29 mouse cellular contexts compared by ENCODE assay signal in genomic region chr11:52402566-52402965, GRCm38 (mm10). TPM values are rescaled to one million over a fixed set of nuclear protein-coding genes. Genes with fewer than 3 reads are reported as not detected.
DNase-seq lines count a peak whose midpoint lies in the region; ATAC-seq and TF ChIP-seq lines count a peak whose summit lies in the region.
"Had no signal": no experiment of that assay in that cellular context is flagged by ENCODE, and none has a peak within 500 bp of the region (broad histone marks: within the 10 kb centered on the region; RNA-seq: fewer than 3 reads in every experiment).

No protein-coding gene starts in this region.

- H3K79me2 ChIP-seq in liver, adult 2 months (ENCODE audit: control insufficient read depth, insufficient read depth, low read length), result peaks cover 31% of the 10 kb centered on the region

- TF ChIP-seq EP300 in lung, postnatal 0 days (IDR thresholded peaks at IDR 0.05), result no peak

- TF ChIP-seq POLR2A in liver, adult 2 months (IDR thresholded peaks at IDR 0.05; ENCODE audit: extremely low read depth, insufficient read depth, low read length), result no peak

- WGBS in liver, adult 2 months, result 15% methylated on average over 1 of the region's 1 CpGs
- WGBS in liver, embryonic 11.5 days, result 81% methylated on average over 1 of the region's 1 CpGs
- WGBS in lung, postnatal 0 days, result 60% methylated on average over 1 of the region's 1 CpGs

- DNase-seq in liver, adult 2 months (ENCODE audit: extremely low read depth, low read depth, low spot score), result peak; percentile 80
- no peak for DNase-seq in liver, embryonic 11.5 days (ENCODE audit: low spot score)
- DNase-seq in kidney, adult 9 months, result peak; percentile 88
- peak; percentile 58 for DNase-seq in kidney, postnatal 14 days
- DNase-seq in yolk sac, embryonic 10.5 days (ENCODE audit: low spot score), result peak; percentile 51
- DNase-seq in lung, postnatal 0 days (ENCODE audit: low spot score), result no peak
- DNase-seq: adrenal gland, adult 2 months; adrenal gland, postnatal 36 days; B cell, adult 2 months; cerebellum, adult 18-20 months; cerebellum, postnatal 10 days; forebrain, postnatal 0 days; gastrocnemius, postnatal 10 days; heart, postnatal 36 days; lung, adult 2 months; lung, postnatal 14 days; right cerebral cortex, postnatal 25 days had no signal

- no peak for ATAC-seq in liver, embryonic 11.5 days (replicated peaks; ENCODE audit: low FRiP score)
- no peak for ATAC-seq in lung, postnatal 0 days
- ATAC-seq in granulocyte monocyte progenitor cell, adult 5-6 weeks (replicated peaks; ENCODE audit: poor library complexity, severe bottlenecking), result no peak
- ATAC-seq: activated CD4-positive, CD25-positive, alpha-beta regulatory T cell, adult 4 months; forebrain, postnatal 0 days; hindbrain, postnatal 0 days; intestine, embryonic 15.5 days; midbrain, embryonic 16.5 days had no signal

- H3K9me3 ChIP-seq in liver, embryonic 11.5 days (ENCODE audit: control insufficient read depth, low read length), result no peaks in the 10 kb centered on the region
- H3K9me3 ChIP-seq in lung, postnatal 0 days (ENCODE audit: low read length), result no peaks in the 10 kb centered on the region
- H3K9me3 ChIP-seq: forebrain, embryonic 12.5 days; heart, embryonic 10.5 days; hindbrain, embryonic 12.5 days; intestine, embryonic 15.5 days; limb, embryonic 13.5 days; midbrain, embryonic 10.5 days; stomach, embryonic 15.5 days had no signal

- TF ChIP-seq CTCF in liver, adult 2 months (IDR thresholded peaks at IDR 0.05; ENCODE audit: low read depth, low read length), result no peak
- no peak for TF ChIP-seq CTCF in lung, postnatal 0 days (IDR thresholded peaks at IDR 0.05)

- H3K4me3 ChIP-seq in liver, adult 2 months (ENCODE audit: insufficient read depth, low read depth, low read length), result no peak overlapping the region
- no peak overlapping the region for H3K4me3 ChIP-seq in liver, embryonic 11.5 days (ENCODE audit: low read depth, low read length)
- no peak overlapping the region for H3K4me3 ChIP-seq in lung, postnatal 0 days (ENCODE audit: low read depth, low read length)
- H3K4me3 ChIP-seq: erythroblast, embryonic 14.5 days; forebrain, embryonic 12.5 days; heart, embryonic 10.5 days; hindbrain, embryonic 12.5 days; intestine, embryonic 15.5 days; limb, embryonic 13.5 days; midbrain, embryonic 10.5 days; stomach, embryonic 15.5 days had no signal

- no peaks in the 10 kb centered on the region for H3K27me3 ChIP-seq in liver, adult 2 months (ENCODE audit: control insufficient read depth, insufficient read depth, low read length)
- H3K27me3 ChIP-seq in liver, embryonic 11.5 days (replicated peaks; ENCODE audit: control insufficient read depth, insufficient read depth, low read length), result no peaks in the 10 kb centered on the region
- no peaks in the 10 kb centered on the region for H3K27me3 ChIP-seq in lung, postnatal 0 days (replicated peaks; ENCODE audit: insufficient read depth, low read length)
- H3K27me3 ChIP-seq: forebrain, embryonic 12.5 days; hindbrain, embryonic 12.5 days; intestine, embryonic 15.5 days; limb, embryonic 13.5 days; stomach, embryonic 15.5 days had no signal

- peaks cover 24% of the 10 kb centered on the region for H3K36me3 ChIP-seq in liver, adult 2 months (ENCODE audit: control insufficient read depth, insufficient read depth, low read length)
- peaks cover 7% of the 10 kb centered on the region for H3K36me3 ChIP-seq in liver, embryonic 11.5 days (ENCODE audit: control insufficient read depth, insufficient read depth, low read length)
- H3K36me3 ChIP-seq in lung, postnatal 0 days (ENCODE audit: insufficient read depth, low read length), result peaks cover 6% of the 10 kb centered on the region; the same call in 1 of the 2 replicates

- peak overlapping the region; percentile 37 for H3K27ac ChIP-seq in liver, adult 2 months (replicated peaks; ENCODE audit: insufficient read depth, low read depth, low read length)
- H3K27ac ChIP-seq in liver, embryonic 11.5 days (ENCODE audit: low read depth, low read length), result no peak overlapping the region
- H3K27ac ChIP-seq in lung, postnatal 0 days (ENCODE audit: low read length), result no peak overlapping the region
- H3K27ac ChIP-seq: forebrain, embryonic 12.5 days; heart, embryonic 10.5 days; hindbrain, embryonic 12.5 days; hindbrain, postnatal 0 days; intestine, embryonic 15.5 days; limb, embryonic 13.5 days; midbrain, embryonic 10.5 days; stomach, embryonic 15.5 days had no signal

- peaks cover 18% of the 10 kb centered on the region for H3K4me1 ChIP-seq in liver, adult 2 months (ENCODE audit: control insufficient read depth, insufficient read depth, low read length)
- H3K4me1 ChIP-seq in liver, embryonic 11.5 days (replicated peaks; ENCODE audit: control insufficient read depth, insufficient read depth, low read length), result peaks cover 10% of the 10 kb centered on the region
- H3K4me1 ChIP-seq in lung, postnatal 0 days (ENCODE audit: insufficient read depth, low read depth, low read length), result no peaks in the 10 kb centered on the region
- H3K4me1 ChIP-seq: stomach, embryonic 15.5 days had no signal

- H3K9ac ChIP-seq in liver, adult 2 months (ENCODE audit: low read depth, low read length), result no peak overlapping the region
- no peak overlapping the region for H3K9ac ChIP-seq in liver, embryonic 11.5 days (ENCODE audit: low read depth, low read length)
- H3K9ac ChIP-seq in lung, postnatal 0 days (replicated peaks; ENCODE audit: low read depth), result no peak overlapping the region
- H3K9ac ChIP-seq: forebrain, embryonic 12.5 days; forebrain, postnatal 0 days; hindbrain, embryonic 12.5 days; intestine, embryonic 15.5 days; limb, embryonic 13.5 days; stomach, embryonic 15.5 days had no signal

- H3K4me2 ChIP-seq in liver, embryonic 11.5 days, result no peak overlapping the region
- H3K4me2 ChIP-seq in lung, postnatal 0 days (replicated peaks; ENCODE audit: low read depth, low read length), result no peak overlapping the region
- H3K4me2 ChIP-seq: forebrain, embryonic 12.5 days; hindbrain, embryonic 12.5 days; intestine, embryonic 15.5 days; limb, embryonic 13.5 days; stomach, embryonic 15.5 days had no signal

RNA-seq across cellular contexts. Expression of gene 9530068E07Rik, which starts 6.3 kb away (rescaled TPM):
- total RNA-seq in liver, adult 2 months (2014; rRNA removed), result 110 and 121 TPM in 2 replicates
- 111 and 123 TPM in 2 replicates for polyA plus RNA-seq in liver, adult 2 months (2012; rRNA removed)
- 124 and 141 TPM in 2 replicates for polyA plus RNA-seq in liver, embryonic 11.5 days (2014; fragmentation: Nextera tagmentation; extraction: Ambion mirVana)
- 151 and 155 TPM in 2 replicates for polyA plus RNA-seq in lung, postnatal 0 days (2015; fragmentation: Nextera tagmentation; extraction: Ambion mirVana)
- 90.0 and 106 TPM in 2 replicates for total RNA-seq in granulocyte monocyte progenitor cell, adult 5-6 weeks (2014; fragmentation: Nextera tagmentation)
- total RNA-seq in granulocyte monocyte progenitor cell, adult 5-6 weeks (2017), result 82.7 and 86.4 TPM in 2 replicates

RNA-seq across cellular contexts. Expression of gene Vdac1, which starts 41.9 kb away (rescaled TPM):
- total RNA-seq in liver, adult 2 months (2014; rRNA removed), result 213 and 220 TPM in 2 replicates
- 71.7 and 75.9 TPM in 2 replicates for polyA plus RNA-seq in liver, adult 2 months (2012; rRNA removed)
- polyA plus RNA-seq in liver, embryonic 11.5 days (2014; fragmentation: Nextera tagmentation; extraction: Ambion mirVana), result 228 and 243 TPM in 2 replicates
- polyA plus RNA-seq in lung, postnatal 0 days (2015; fragmentation: Nextera tagmentation; extraction: Ambion mirVana), result 127 and 140 TPM in 2 replicates
- 126 and 132 TPM in 2 replicates for total RNA-seq in granulocyte monocyte progenitor cell, adult 5-6 weeks (2014; fragmentation: Nextera tagmentation)
- total RNA-seq in granulocyte monocyte progenitor cell, adult 5-6 weeks (2017), result 205 and 244 TPM in 2 replicates

Comparison
In these comparisons a context has a peak if more than half of its experiments do, and no peak if none do; other contexts are left out.
1. DNase-seq: peak in liver, adult 2 months (single experiment), kidney, adult 9 months (single experiment), kidney, postnatal 14 days (single experiment) and yolk sac, embryonic 10.5 days (single experiment); none in liver, embryonic 11.5 days (single experiment) and lung, postnatal 0 days (single experiment).